Mouse (Mus musculus): ENCODE data around the gene Pdzd2. TPM values are rescaled to one million over a fixed set of nuclear protein-coding genes. Genes with fewer than 3 reads are reported as not detected.
A peak's percentile ranks its signal among the peaks of the same experiment; 100 is the strongest.

Pdzd2 gene
- polyA plus RNA-seq, 1 experiment from 2014 or later, result 19.2 TPM

GRCm38 (mm10) chr15:12376491-12377069 is 363.1 kb downstream of the Pdzd2 start:
- Histone ChIP-seq H3K4me3 (ENCODE audit: low read length) (peak overlapping the region; percentile 41; the same call in 1 of the 2 replicates), H3K36me3 (ENCODE audit: control insufficient read depth, insufficient read depth) (peaks cover 3% of the 10 kb centered on the region), H3K4me2 (ENCODE audit: low read depth, low read length) (peak overlapping the region; percentile 67), H3K9ac (ENCODE audit: low read length) (peak overlapping the region; percentile 39; the same call in 1 of the 2 replicates), H3K9me3 (replicated peaks; ENCODE audit: control insufficient read depth, low read length) (0 out of 2 replicates have a peak, but pooled peaks cover 2% of the 10 kb centered on the region), H3K4me1 (ENCODE audit: control insufficient read depth, insufficient read depth, low read length) (peaks cover 9% of the 10 kb centered on the region), H3K27ac (ENCODE audit: low read length) (peak overlapping the region; percentile 49), H3K27me3 (ENCODE audit: control insufficient read depth, insufficient read depth, low read length) (no peaks in the 10 kb centered on the region)
- WGBS, result 56% methylated on average over 13 of the region's 13 CpGs
- ATAC-seq (replicated peaks; ENCODE audit: extremely low read depth, insufficient read depth, low FRiP score), result no peak

- Histone ChIP-seq H3K4me2 (ENCODE audit: low read depth, low read length) (peak overlapping the region; percentile 67), H3K4me3 (ENCODE audit: low read length) (peak overlapping the region; percentile 41), H3K9me3 (replicated peaks; ENCODE audit: control insufficient read depth, low read length) (0 out of 2 replicates have a peak, but pooled peaks cover 2% of the 10 kb centered on the region), H3K36me3 (ENCODE audit: control insufficient read depth, insufficient read depth) (peaks cover 3% of the 10 kb centered on the region), H3K9ac (ENCODE audit: low read length) (peak overlapping the region; percentile 63), H3K4me1 (ENCODE audit: control insufficient read depth, insufficient read depth, low read length) (peaks cover 11% of the 10 kb centered on the region), H3K27me3 (ENCODE audit: control insufficient read depth, insufficient read depth, low read length) (no peaks in the 10 kb centered on the region), H3K27ac (ENCODE audit: low read length) (peak overlapping the region; percentile 49)
- 6% methylated on average over 19 of the region's 19 CpGs for WGBS
- peak; percentile 90 for ATAC-seq (replicated peaks; ENCODE audit: extremely low read depth, insufficient read depth, low FRiP score)
These were observed 363.9 kb downstream of the Pdzd2 start for GRCm38 (mm10) chr15:12375641-12376311.

GRCm38 (mm10) chr15:12374916-12375315 is 364.8 kb downstream of the Pdzd2 start:
- Histone ChIP-seq H3K27ac (ENCODE audit: low read length) (peak overlapping the region; percentile 69), H3K9me3 (replicated peaks; ENCODE audit: control insufficient read depth, low read length) (no peaks in the 10 kb centered on the region), H3K4me2 (ENCODE audit: low read depth, low read length) (peak overlapping the region; percentile 67), H3K36me3 (ENCODE audit: control insufficient read depth, insufficient read depth) (no peaks in the 10 kb centered on the region; the same call in 1 of the 2 replicates), H3K27me3 (ENCODE audit: control insufficient read depth, insufficient read depth, low read length) (no peaks in the 10 kb centered on the region), H3K9ac (ENCODE audit: low read length) (peak overlapping the region; percentile 63), H3K4me3 (ENCODE audit: low read length) (peak overlapping the region; percentile 41), H3K4me1 (ENCODE audit: control insufficient read depth, insufficient read depth, low read length) (peaks cover 11% of the 10 kb centered on the region)
- no peak for ATAC-seq (replicated peaks; ENCODE audit: extremely low read depth, insufficient read depth, low FRiP score)
- 64% methylated on average over 18 of the region's 18 CpGs for WGBS

GRCm38 (mm10) chr15:12373918-12374317 is 365.8 kb downstream of the Pdzd2 start:
- H3K9ac ChIP-seq (ENCODE audit: low read length), result no peak overlapping the region
- no peaks in the 10 kb centered on the region; the same call in 1 of the 2 replicates for H3K36me3 ChIP-seq (ENCODE audit: control insufficient read depth, insufficient read depth)
- peaks cover 11% of the 10 kb centered on the region for H3K4me1 ChIP-seq (ENCODE audit: control insufficient read depth, insufficient read depth, low read length)
- H3K4me2 ChIP-seq (ENCODE audit: low read depth, low read length), result no peak overlapping the region
- no peak overlapping the region for H3K27ac ChIP-seq (ENCODE audit: low read length)
- WGBS, result 86% methylated on average over 6 of the region's 6 CpGs
- no peak for ATAC-seq (replicated peaks; ENCODE audit: extremely low read depth, insufficient read depth, low FRiP score)
- H3K9me3 ChIP-seq (replicated peaks; ENCODE audit: control insufficient read depth, low read length), result no peaks in the 10 kb centered on the region
- H3K27me3 ChIP-seq (ENCODE audit: control insufficient read depth, insufficient read depth, low read length), result no peaks in the 10 kb centered on the region
- H3K4me3 ChIP-seq (ENCODE audit: low read length), result no peak overlapping the region

GRCm38 (mm10) chr15:12373496-12373895 is 366.2 kb downstream of the Pdzd2 start:
- H3K27ac ChIP-seq (ENCODE audit: low read length), result no peak overlapping the region
- H3K4me1 ChIP-seq (ENCODE audit: control insufficient read depth, insufficient read depth, low read length), result peaks cover 11% of the 10 kb centered on the region
- H3K9ac ChIP-seq (ENCODE audit: low read length), result no peak overlapping the region
- H3K4me2 ChIP-seq (ENCODE audit: low read depth, low read length), result no peak overlapping the region
- no peaks in the 10 kb centered on the region for H3K27me3 ChIP-seq (ENCODE audit: control insufficient read depth, insufficient read depth, low read length)
- no peak for ATAC-seq (replicated peaks; ENCODE audit: extremely low read depth, insufficient read depth, low FRiP score)
- H3K4me3 ChIP-seq (ENCODE audit: low read length), result no peak overlapping the region
- H3K9me3 ChIP-seq (replicated peaks; ENCODE audit: control insufficient read depth, low read length), result no peaks in the 10 kb centered on the region
- no peaks in the 10 kb centered on the region; the same call in 1 of the 2 replicates for H3K36me3 ChIP-seq (ENCODE audit: control insufficient read depth, insufficient read depth)
- WGBS, result 80% methylated on average over 14 of the region's 14 CpGs

- Histone ChIP-seq H3K9ac (ENCODE audit: low read length) (0 out of 2 replicates have a peak overlapping the region, but pooled peaks have one; percentile 17), H3K9me3 (replicated peaks; ENCODE audit: control insufficient read depth, low read length) (no peaks in the 10 kb centered on the region), H3K27ac (ENCODE audit: low read length) (no peak overlapping the region), H3K36me3 (ENCODE audit: control insufficient read depth, insufficient read depth) (no peaks in the 10 kb centered on the region; the same call in 1 of the 2 replicates), H3K27me3 (ENCODE audit: control insufficient read depth, insufficient read depth, low read length) (no peaks in the 10 kb centered on the region), H3K4me3 (ENCODE audit: low read length) (no peak overlapping the region), H3K4me2 (ENCODE audit: low read depth, low read length) (no peak overlapping the region), H3K4me1 (ENCODE audit: control insufficient read depth, insufficient read depth, low read length) (peaks cover 25% of the 10 kb centered on the region)
- 8% methylated on average over 8 of the region's 8 CpGs for WGBS
- ATAC-seq (replicated peaks; ENCODE audit: extremely low read depth, insufficient read depth, low FRiP score), result 0 out of 2 replicates have a peak, but pooled peaks have one; percentile 15
These were observed 368.5 kb downstream of the Pdzd2 start for GRCm38 (mm10) chr15:12371183-12371582.

GRCm38 (mm10) chr15:12370096-12370495 is 369.6 kb downstream of the Pdzd2 start:
- Histone ChIP-seq H3K27ac (ENCODE audit: low read length) (no peak overlapping the region), H3K36me3 (ENCODE audit: control insufficient read depth, insufficient read depth) (peaks cover 3% of the 10 kb centered on the region; the same call in 1 of the 2 replicates), H3K4me3 (ENCODE audit: low read length) (no peak overlapping the region), H3K4me1 (ENCODE audit: control insufficient read depth, insufficient read depth, low read length) (peaks cover 25% of the 10 kb centered on the region), H3K9ac (ENCODE audit: low read length) (no peak overlapping the region), H3K9me3 (replicated peaks; ENCODE audit: control insufficient read depth, low read length) (no peaks in the 10 kb centered on the region), H3K27me3 (ENCODE audit: control insufficient read depth, insufficient read depth, low read length) (no peaks in the 10 kb centered on the region), H3K4me2 (ENCODE audit: low read depth, low read length) (no peak overlapping the region)
- 91% methylated on average over 3 of the region's 3 CpGs for WGBS
- no peak for ATAC-seq (replicated peaks; ENCODE audit: extremely low read depth, insufficient read depth, low FRiP score)

- Histone ChIP-seq H3K9me3 (replicated peaks; ENCODE audit: control insufficient read depth, low read length) (no peaks in the 10 kb centered on the region), H3K4me2 (ENCODE audit: low read depth, low read length) (no peak overlapping the region), H3K27ac (ENCODE audit: low read length) (no peak overlapping the region), H3K4me3 (ENCODE audit: low read length) (no peak overlapping the region), H3K36me3 (ENCODE audit: control insufficient read depth, insufficient read depth) (peaks cover 3% of the 10 kb centered on the region; the same call in 1 of the 2 replicates), H3K27me3 (ENCODE audit: control insufficient read depth, insufficient read depth, low read length) (no peaks in the 10 kb centered on the region), H3K9ac (ENCODE audit: low read length) (no peak overlapping the region), H3K4me1 (ENCODE audit: control insufficient read depth, insufficient read depth, low read length) (peaks cover 23% of the 10 kb centered on the region)
- ATAC-seq (replicated peaks; ENCODE audit: extremely low read depth, insufficient read depth, low FRiP score), result no peak
- 84% methylated on average over 4 of the region's 4 CpGs for WGBS
These were observed 370.9 kb downstream of the Pdzd2 start for GRCm38 (mm10) chr15:12368850-12369249.

- Histone ChIP-seq H3K9ac (ENCODE audit: low read length) (no peak overlapping the region), H3K9me3 (replicated peaks; ENCODE audit: control insufficient read depth, low read length) (no peaks in the 10 kb centered on the region), H3K4me3 (ENCODE audit: low read length) (no peak overlapping the region), H3K27me3 (ENCODE audit: control insufficient read depth, insufficient read depth, low read length) (no peaks in the 10 kb centered on the region), H3K27ac (ENCODE audit: low read length) (peak overlapping the region; percentile 85), H3K4me2 (ENCODE audit: low read depth, low read length) (no peak overlapping the region), H3K36me3 (ENCODE audit: control insufficient read depth, insufficient read depth) (peaks cover 3% of the 10 kb centered on the region; the same call in 1 of the 2 replicates), H3K4me1 (ENCODE audit: control insufficient read depth, insufficient read depth, low read length) (peaks cover 23% of the 10 kb centered on the region)
- ATAC-seq (replicated peaks; ENCODE audit: extremely low read depth, insufficient read depth, low FRiP score), result no peak
- WGBS, result 86% methylated on average over 11 of the region's 11 CpGs
These were observed 371.4 kb downstream of the Pdzd2 start for GRCm38 (mm10) chr15:12368357-12368756.

All from heart, embryonic 16.5 days (tissue).